Mouse (Mus musculus): ENCODE measurements around the gene Ppp1r14a.

DNA sequence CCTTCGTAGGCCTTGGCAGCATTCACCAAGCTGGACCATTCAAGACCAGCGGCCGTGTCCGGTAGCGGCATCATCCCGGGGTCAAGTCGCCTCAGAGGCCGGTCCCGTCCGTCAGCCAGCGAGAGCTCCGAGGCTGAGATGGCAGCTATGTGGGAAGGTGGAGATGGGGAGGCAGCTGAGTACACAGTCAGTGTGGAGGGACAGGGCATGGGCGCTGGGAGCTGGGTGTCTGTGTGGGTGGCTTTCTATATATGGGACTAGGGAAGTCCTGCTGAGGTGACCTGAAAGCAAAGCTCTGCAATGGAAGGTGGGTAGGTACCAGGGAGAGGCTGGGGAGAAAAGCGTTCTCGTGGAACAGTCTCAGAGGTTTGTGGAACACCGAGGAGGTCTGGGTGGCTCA lies 39.9 kb downstream of the Ppp1r14a start:
- TF ChIP-seq GATA1 (IDR thresholded peaks at IDR 0.05; ENCODE audit: low read depth, low read length) (no peak), CTCF (IDR thresholded peaks at IDR 0.05 in 2 of 3, conservative IDR thresholded peaks at IDR 0.05 in 1 of 3; ENCODE audit: control insufficient read depth in 1 of 3, insufficient read depth in 1 of 3, low read depth in 2 of 3, low read length in 3 of 3, poor library complexity in 1 of 3, severe bottlenecking in 1 of 3) (no peak), POLR2A (IDR thresholded peaks at IDR 0.05; ENCODE audit: control insufficient read depth in 1 of 2, insufficient read depth in 1 of 2, low read depth in 1 of 2, low read length in 2 of 2, poor library complexity in 1 of 2) (no peak), ZC3H11A (IDR thresholded peaks at IDR 0.05; ENCODE audit: low read depth, low read length) (no peak), ELF1 (IDR thresholded peaks at IDR 0.05; ENCODE audit: low read depth, low read length) (no peak), RCOR1 (IDR thresholded peaks at IDR 0.05; ENCODE audit: low read depth, low read length) (no peak), EP300 (IDR thresholded peaks at IDR 0.05; ENCODE audit: low read depth in 1 of 2, low read length in 2 of 2) (no peak), SIN3A (IDR thresholded peaks at IDR 0.05; ENCODE audit: low read length) (no peak), MAX (IDR thresholded peaks at IDR 0.05; ENCODE audit: low read length) (no peak), MYB (IDR thresholded peaks at IDR 0.05; ENCODE audit: low read depth, low read length) (no peak)

Data from MEL (cell line).